Mouse (Mus musculus): Measurements from ENCODE around the gene Dennd5b.

GRCm38 (mm10) chr6:149119853-149120252 lies 18.4 kb upstream of the Dennd5b start:
- TF ChIP-seq POLR2A (IDR thresholded peaks at IDR 0.05; ENCODE audit: control insufficient read depth, low read depth, low read length), result no peak
- peak; percentile 7; the same call in 1 of the 2 replicates for TF ChIP-seq CTCF (IDR thresholded peaks at IDR 0.05; ENCODE audit: control insufficient read depth, insufficient read depth, insufficient replicate concordance, low read depth, low read length)
